Comparison of ENCODE assay signal across 15 mouse cellular contexts in genomic region chr3:58449487-58449886, GRCm38 (mm10).
"Had no signal": no experiment of that assay in that cellular context is flagged by ENCODE, and none has a peak within 500 bp of the region (broad histone marks: within the 10 kb centered on the region; RNA-seq: fewer than 3 reads in every experiment).

No protein-coding gene starts in this region.

- DNase-seq: liver, postnatal 0 days; lung, adult 2 months; lung, postnatal 14 days; lung, postnatal 36 days; retina, postnatal 1 day; right cerebral cortex, adult 18-20 months; right cerebral cortex, postnatal 25 days; right cerebral cortex, postnatal 4 days; spleen, adult 18-20 months; thymus, adult 18-20 months; thymus, postnatal 14 days; thymus, postnatal 36 days had no signal

- ATAC-seq: liver, postnatal 0 days; lung, postnatal 0 days; midbrain, embryonic 13.5 days; midbrain, embryonic 15.5 days had no signal
